Mouse (Mus musculus) midbrain, embryonic 16.5 days (tissue): Measurements from ENCODE around the gene Btbd35f26. TPM values are rescaled to one million over a fixed set of nuclear protein-coding genes. Genes with fewer than 3 reads are reported as not detected.
"Not testable (repeated sequence)": the region's sequence is repeated elsewhere in the genome, so short reads cannot be mapped to it uniquely, and the experiment has no call there.

Source experiments
- ATAC-seq: fragments of 200-750 bp; cut with Nextera tagmentation; 2 replicates; pipeline ENCODE4 v1.8.0; 2017; ENCODE audit warnings: moderate TSS enrichment
- H3K27ac ChIP-seq: fragments of 300-500 bp; sonication (generic); 2 replicates; pipeline ENCODE4 v1.5.1; 2014; ENCODE audit warnings: mild to moderate bottlenecking, low read length, mixed read lengths
- H3K27me3 ChIP-seq: fragments of 300-500 bp; sonication (generic); 2 replicates; pipeline ENCODE4 v1.6.1; 2014; ENCODE audit warnings: low read depth, low read length, mixed read lengths; ENCODE audit not compliant: control insufficient read depth, insufficient read depth
- H3K36me3 ChIP-seq: fragments of 300-500 bp; sonication (generic); 2 replicates; pipeline ENCODE4 v1.6.1; 2014; ENCODE audit warnings: mild to moderate bottlenecking, low read length, moderate library complexity, mixed read lengths; ENCODE audit not compliant: control insufficient read depth, insufficient read depth
- H3K4me1 ChIP-seq: fragments of 300-500 bp; sonication (generic); 2 replicates; pipeline ENCODE4 v1.6.1; 2014; ENCODE audit warnings: mild to moderate bottlenecking, low read length, mixed read lengths; ENCODE audit not compliant: control insufficient read depth, insufficient read depth
- H3K4me2 ChIP-seq: fragments of 300-500 bp; sonication (generic); 2 replicates; pipeline ENCODE4 v1.6.1; 2014; ENCODE audit warnings: mild to moderate bottlenecking, low read length, mixed read lengths
- H3K4me3 ChIP-seq: fragments of 300-500 bp; sonication (generic); 2 replicates; pipeline ENCODE4 v1.5.1; 2014; ENCODE audit warnings: low read depth, mild to moderate bottlenecking, low read length, moderate library complexity, mixed read lengths
- H3K9ac ChIP-seq: fragments of 300-500 bp; sonication (generic); 2 replicates; pipeline ENCODE4 v1.6.1; 2014; ENCODE audit warnings: low read depth, low read length, mixed read lengths
- H3K9me3 ChIP-seq: fragments of 300-500 bp; sonication (generic); replicated peaks from 2 replicates; pipeline ENCODE4 v1.6.1; 2014; ENCODE audit warnings: mild to moderate bottlenecking, low read length, mixed read lengths; ENCODE audit not compliant: control insufficient read depth, poor library complexity, severe bottlenecking
- whole genome bisulfite sequencing: fragments of 180-500 bp; shearing (Covaris S2); extraction: QIAGEN DNeasy Blood & Tissue Kit; methylation state at CpG from one replicate; pipeline ENCODE4 v1.1.7; 2014; 5-methylcytosine and 5-hydroxymethylcytosine counted together
- polyA plus RNA-seq: library from polyadenylated mRNA; unstranded; fragments of >200 nt; fragmentation: Nextera tagmentation; extraction: Ambion mirVana; gene quantifications from 2 replicates; pipeline ENCODE4 v1.2.1, GENCODE M21; 2015

The Btbd35f26 gene
- not detected in 2 replicates for polyA plus RNA-seq

- WGBS: no CpG with 5 or more reads among the region's 4 CpGs
- H3K9ac ChIP-seq, H3K27ac ChIP-seq, H3K4me3 ChIP-seq, H3K36me3 ChIP-seq, H3K27me3 ChIP-seq, ATAC-seq, H3K4me2 ChIP-seq, H3K4me1 ChIP-seq, H3K9me3 ChIP-seq: not testable (repeated sequence)
Observed at GRCm38 (mm10) chrX:31336154-31336553, at the start of gene Btbd35f26. Gene Btbd35f26 (plus strand): TSS chrX:31336454.

DNA sequence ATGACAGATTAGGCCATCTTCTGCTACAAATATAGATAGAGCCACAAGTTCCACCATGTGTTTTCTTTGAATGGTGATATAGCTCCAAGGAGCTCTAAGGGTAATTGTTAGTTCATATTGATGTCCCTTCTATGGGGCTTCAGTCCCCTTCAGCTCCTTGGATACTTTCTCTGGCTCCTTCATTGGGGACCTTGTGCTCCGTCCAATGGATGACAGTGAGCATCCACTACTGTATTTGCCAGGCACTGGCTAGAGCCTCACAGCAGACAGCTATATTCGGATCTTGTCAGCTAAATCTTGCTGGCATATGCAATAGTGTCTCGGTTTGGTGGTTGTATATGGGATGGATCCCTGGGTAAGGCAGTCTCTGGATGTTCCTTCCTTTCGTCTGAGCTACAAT lies 5.7 kb downstream of the Btbd35f26 start:
- not testable (repeated sequence) for H3K4me3 ChIP-seq, H3K36me3 ChIP-seq, H3K9me3 ChIP-seq, H3K4me2 ChIP-seq, H3K4me1 ChIP-seq, ATAC-seq, H3K27ac ChIP-seq, H3K27me3 ChIP-seq, H3K9ac ChIP-seq
- whole genome bisulfite sequencing: 100% methylated on average over 1 of the region's 4 CpGs

DNA sequence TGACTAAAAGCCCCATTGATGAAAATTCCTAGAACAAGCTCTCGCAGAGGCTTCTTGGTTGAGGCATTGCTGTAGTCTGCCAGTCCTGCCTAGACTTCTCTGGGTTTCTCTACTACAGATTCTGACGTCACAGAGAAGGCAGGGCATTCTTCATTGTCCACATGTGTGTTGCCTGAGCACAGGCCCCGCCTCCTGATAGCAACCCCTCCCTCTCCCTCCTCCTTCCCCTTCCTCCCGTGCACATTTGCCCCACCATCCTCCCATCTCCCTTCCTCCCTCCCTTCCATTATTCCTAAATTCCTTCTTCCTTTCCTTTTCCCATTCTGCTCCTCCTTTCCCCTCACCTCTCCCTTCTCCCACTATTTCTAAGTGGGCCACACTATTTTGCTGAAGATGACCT lies 47.6 kb downstream of the Btbd35f26 start, which contains the start of gene Btbd35f19:
Gene Btbd35f19 (minus strand): TSS at position 101 of the 400 bp plus-strand sequence.
- H3K9me3 ChIP-seq, H3K27me3 ChIP-seq, H3K36me3 ChIP-seq, H3K4me3 ChIP-seq, ATAC-seq, H3K9ac ChIP-seq, H3K4me2 ChIP-seq, H3K4me1 ChIP-seq, H3K27ac ChIP-seq: not testable (repeated sequence)
- WGBS: no CpG with 5 or more reads among the region's 4 CpGs

Other genes with a start within 250 kb of the Btbd35f26 start
- gene Btbd35f29, start 218.8 kb upstream of the Btbd35f26 start, polyA plus RNA-seq: not detected in 2 replicates
- gene Spin2f, start 82.6 kb upstream of the Btbd35f26 start, polyA plus RNA-seq: not detected in 2 replicates
- not detected in 2 replicates for gene Btbd35f19, start 47.5 kb downstream of the Btbd35f26 start, polyA plus RNA-seq
- gene Gm21883, start 237.8 kb downstream of the Btbd35f26 start, polyA plus RNA-seq: not detected in 2 replicates